Mouse (Mus musculus): ENCODE data around the gene Ifit1. TPM values are rescaled to one million over a fixed set of nuclear protein-coding genes. Genes with fewer than 3 reads are reported as not detected.
A peak's percentile ranks its signal among the peaks of the same experiment; 100 is the strongest.
"Not testable (repeated sequence)": the region's sequence is repeated elsewhere in the genome, so short reads cannot be mapped to it uniquely, and the experiment has no call there.

Gene Ifit1
- 0.26 and 0.48 TPM in 2 replicates for polyA plus RNA-seq (2015; fragmentation: Nextera tagmentation; extraction: Ambion mirVana)

DNA sequence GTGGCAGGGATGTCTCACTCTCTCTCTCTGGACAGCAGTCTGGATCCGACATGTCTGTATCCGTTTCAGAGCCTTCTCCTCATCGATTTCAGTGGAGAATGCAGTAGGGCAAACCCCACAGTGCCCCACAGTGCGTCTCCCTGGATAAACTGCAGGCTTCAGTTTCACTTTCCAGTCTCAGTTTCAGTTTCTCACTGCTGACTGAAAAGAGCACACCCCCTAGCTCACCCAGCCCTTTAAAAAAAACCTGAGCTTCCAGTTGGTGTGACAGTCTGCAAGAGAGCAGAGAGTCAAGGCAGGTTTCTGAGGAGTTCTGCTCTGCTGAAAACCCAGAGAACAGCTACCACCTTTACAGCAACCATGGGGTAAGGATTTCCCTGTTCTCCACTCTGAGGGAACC lies at the start of gene Ifit1, which contains the start of gene Ifit1bl2:
TSS of gene Ifit1 (plus strand) at position 249 of the 400 bp plus-strand sequence.
TSS of gene Ifit1bl2 (minus strand) at position 121 of the 400 bp plus-strand sequence.
- H3K9me3 ChIP-seq (ENCODE audit: control insufficient read depth, low read length): no peaks in the 10 kb centered on the region
- H3K9ac ChIP-seq (ENCODE audit: low read depth, low read length): no peak within 1 kb of the TSS
- no peak within 1 kb of the TSS for H3K4me3 ChIP-seq (ENCODE audit: low read length)
- H3K27me3 ChIP-seq (replicated peaks; ENCODE audit: control insufficient read depth, insufficient read depth, low read length): no peaks in the 10 kb centered on the region
- no peaks in the 10 kb centered on the region for H3K4me1 ChIP-seq (ENCODE audit: control insufficient read depth, insufficient read depth, low read depth, low read length)
- ATAC-seq: no peak
- no peaks in the 10 kb centered on the region for H3K36me3 ChIP-seq (ENCODE audit: control insufficient read depth, insufficient read depth, low read length)
- no peak within 1 kb of the TSS for H3K27ac ChIP-seq (ENCODE audit: low read depth, low read length)
- no peak within 1 kb of the TSS for H3K4me2 ChIP-seq (ENCODE audit: low read length)
- 63% methylated on average over 4 of the region's 4 CpGs for WGBS

DNA sequence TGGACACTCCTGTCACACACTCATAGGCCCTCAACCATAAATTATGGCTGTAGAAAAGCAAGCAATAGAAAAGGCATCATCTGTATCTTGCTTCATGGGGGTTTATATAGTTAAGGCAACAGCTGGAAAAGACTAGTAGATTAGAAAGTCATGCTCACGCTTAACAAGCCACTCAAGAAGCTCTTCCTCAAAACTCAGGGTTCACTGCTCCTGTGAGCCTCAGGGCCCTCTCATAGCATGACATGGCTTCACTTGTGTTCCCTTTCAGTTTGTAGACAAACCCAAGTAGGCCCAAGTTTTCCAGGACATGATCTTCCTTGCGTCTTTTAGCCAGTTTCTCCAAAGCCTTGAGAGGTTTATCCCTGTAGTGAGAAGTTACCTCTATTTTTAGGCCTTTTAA lies 47.2 kb upstream of the Ifit1 start:
- WGBS: 91% methylated on average over 2 of the region's 2 CpGs
- no peak for ATAC-seq

DNA sequence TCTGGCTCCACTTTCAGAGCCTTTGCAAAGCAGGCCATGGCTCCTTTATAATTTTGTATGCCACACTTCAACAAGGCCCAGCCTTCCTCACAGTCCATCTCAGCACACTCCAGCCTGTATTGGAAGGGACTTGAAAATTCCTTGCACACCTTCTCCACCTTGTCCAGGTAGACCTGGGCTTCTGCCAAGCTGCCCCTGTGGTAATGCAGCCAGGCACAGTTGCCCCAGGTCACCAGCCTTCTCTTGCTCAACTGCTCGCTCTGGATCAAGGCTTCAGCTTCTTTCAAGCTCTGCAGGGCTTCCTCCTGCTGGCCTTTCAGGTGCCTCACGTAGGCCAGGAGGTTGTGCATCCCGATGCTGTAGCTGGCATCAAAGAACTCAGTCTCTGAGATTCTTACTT lies 46.1 kb upstream of the Ifit1 start:
- WGBS: 83% methylated on average over 3 of the region's 3 CpGs
- not testable (repeated sequence) for H3K27me3 ChIP-seq (replicated peaks; ENCODE audit: control insufficient read depth, insufficient read depth, low read length); ATAC-seq; H3K4me1 ChIP-seq (ENCODE audit: control insufficient read depth, insufficient read depth, low read depth, low read length); H3K4me3 ChIP-seq (ENCODE audit: low read length); H3K9ac ChIP-seq (ENCODE audit: low read depth, low read length); H3K27ac ChIP-seq (ENCODE audit: low read depth, low read length); H3K9me3 ChIP-seq (ENCODE audit: control insufficient read depth, low read length); H3K4me2 ChIP-seq (ENCODE audit: low read length); H3K36me3 ChIP-seq (ENCODE audit: control insufficient read depth, insufficient read depth, low read length)

More for the DNA sequence above, 47.2 kb upstream of the Ifit1 start:
- no peak overlapping the region for H3K27ac ChIP-seq (ENCODE audit: low read depth, low read length)
- H3K36me3 ChIP-seq (ENCODE audit: control insufficient read depth, insufficient read depth, low read length): no peaks in the 10 kb centered on the region
- H3K4me1 ChIP-seq (ENCODE audit: control insufficient read depth, insufficient read depth, low read depth, low read length): no peaks in the 10 kb centered on the region
- H3K27me3 ChIP-seq (replicated peaks; ENCODE audit: control insufficient read depth, insufficient read depth, low read length): no peaks in the 10 kb centered on the region
- H3K4me3 ChIP-seq (ENCODE audit: low read length): no peak overlapping the region
- H3K9ac ChIP-seq (ENCODE audit: low read depth, low read length): no peak overlapping the region
- no peak overlapping the region for H3K4me2 ChIP-seq (ENCODE audit: low read length)
- no peaks in the 10 kb centered on the region for H3K9me3 ChIP-seq (ENCODE audit: control insufficient read depth, low read length)

DNA sequence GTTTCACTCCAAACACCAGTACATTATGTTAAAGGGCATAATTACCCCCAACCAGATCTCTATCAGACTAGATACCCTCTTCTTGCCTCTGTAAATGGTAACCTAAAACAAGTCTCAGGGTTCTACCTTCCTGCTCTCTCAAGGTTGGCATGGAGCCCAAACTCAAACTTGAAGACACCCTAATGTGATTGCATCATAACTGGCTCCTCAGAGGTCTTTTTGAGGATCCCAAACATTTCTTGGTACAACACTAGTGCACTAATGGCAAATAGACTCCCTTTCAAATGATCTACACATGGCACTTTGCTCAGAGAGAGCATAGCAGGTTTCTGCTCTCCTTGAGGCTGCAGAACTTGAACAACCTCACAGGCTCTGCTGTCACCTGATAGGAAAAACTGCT lies 43.9 kb upstream of the Ifit1 start:
- no peak for ATAC-seq
- Histone ChIP-seq H3K36me3 (ENCODE audit: control insufficient read depth, insufficient read depth, low read length) (no peaks in the 10 kb centered on the region), H3K27me3 (replicated peaks; ENCODE audit: control insufficient read depth, insufficient read depth, low read length) (no peaks in the 10 kb centered on the region), H3K9ac (ENCODE audit: low read depth, low read length) (no peak overlapping the region), H3K9me3 (ENCODE audit: control insufficient read depth, low read length) (no peaks in the 10 kb centered on the region), H3K4me3 (ENCODE audit: low read length) (no peak overlapping the region), H3K4me2 (ENCODE audit: low read length) (no peak overlapping the region), H3K27ac (ENCODE audit: low read depth, low read length) (no peak overlapping the region), H3K4me1 (ENCODE audit: control insufficient read depth, insufficient read depth, low read depth, low read length) (no peaks in the 10 kb centered on the region)

DNA sequence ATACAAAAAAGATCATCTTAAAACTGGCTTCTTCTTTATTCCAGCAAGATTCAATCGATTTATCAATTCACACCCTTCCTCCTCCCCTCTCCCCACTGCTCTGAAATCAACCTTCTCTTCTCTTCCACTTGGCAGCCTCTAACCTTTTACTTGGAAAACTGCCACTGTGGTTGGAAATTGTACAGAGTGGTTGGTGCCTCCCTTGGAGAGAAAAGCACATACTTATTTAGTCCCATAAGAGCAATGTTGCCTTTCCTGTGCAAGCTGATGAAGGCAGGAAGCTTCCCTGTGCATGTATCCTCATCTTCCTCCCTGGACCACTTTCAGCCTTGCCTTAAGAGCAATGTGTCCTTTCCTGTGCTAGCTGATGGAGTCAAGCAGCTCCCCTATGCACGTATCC lies 42.3 kb upstream of the Ifit1 start:
- Histone ChIP-seq H3K4me2 (ENCODE audit: low read length) (no peak overlapping the region), H3K4me1 (ENCODE audit: control insufficient read depth, insufficient read depth, low read depth, low read length) (no peaks in the 10 kb centered on the region), H3K9me3 (ENCODE audit: control insufficient read depth, low read length) (no peaks in the 10 kb centered on the region), H3K9ac (ENCODE audit: low read depth, low read length) (no peak overlapping the region), H3K27ac (ENCODE audit: low read depth, low read length) (no peak overlapping the region), H3K36me3 (ENCODE audit: control insufficient read depth, insufficient read depth, low read length) (no peaks in the 10 kb centered on the region), H3K4me3 (ENCODE audit: low read length) (no peak overlapping the region), H3K27me3 (replicated peaks; ENCODE audit: control insufficient read depth, insufficient read depth, low read length) (no peaks in the 10 kb centered on the region)
- 71% methylated on average over 2 of the region's 2 CpGs for WGBS
- peak; percentile 65; the same call in 1 of the 2 replicates for ATAC-seq

DNA sequence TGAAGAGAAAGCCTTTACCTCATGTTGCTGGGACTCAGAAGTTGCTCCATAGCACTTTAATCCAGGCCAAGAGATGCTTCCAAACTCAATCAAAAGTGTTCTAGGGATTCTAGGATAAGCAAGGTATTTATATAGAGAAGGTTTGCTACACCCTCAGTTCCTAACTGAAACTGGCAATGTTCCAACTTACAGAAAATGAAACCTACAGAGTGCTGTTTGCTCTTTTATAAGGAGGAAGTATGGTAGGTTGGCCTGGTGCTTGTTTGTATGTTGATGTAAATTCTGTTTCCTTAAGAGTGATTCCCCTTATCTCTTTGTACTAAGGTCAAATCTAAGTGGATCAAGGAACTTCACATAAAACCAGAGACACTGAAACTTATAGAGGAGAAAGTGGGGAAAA lies 41.4 kb upstream of the Ifit1 start:
- ATAC-seq; H3K27me3 ChIP-seq (replicated peaks; ENCODE audit: control insufficient read depth, insufficient read depth, low read length); H3K36me3 ChIP-seq (ENCODE audit: control insufficient read depth, insufficient read depth, low read length): not testable (repeated sequence)

DNA sequence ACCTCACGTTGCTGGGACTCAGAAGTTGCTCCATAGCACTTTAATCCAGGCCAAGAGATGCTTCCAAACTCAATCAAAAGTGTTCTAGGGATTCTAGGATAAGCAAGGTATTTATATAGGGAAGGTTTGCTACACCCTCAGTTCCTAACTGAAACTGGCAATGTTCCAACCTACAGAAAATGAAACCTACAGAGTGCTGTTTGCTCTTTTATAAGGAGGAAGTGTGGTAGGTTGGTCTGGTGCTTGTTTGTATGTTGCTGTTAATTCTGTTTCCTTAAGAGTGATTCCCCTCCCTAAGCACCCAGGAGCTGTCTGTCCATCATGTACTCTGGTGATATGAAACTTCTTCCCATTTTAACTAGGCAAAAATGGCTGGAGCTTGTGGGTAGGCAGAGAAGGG lies 38.8 kb upstream of the Ifit1 start, which contains the start of gene Ifit1bl1:
TSS of gene Ifit1bl1 (minus strand) at position 69 of the 400 bp plus-strand sequence.
- not testable (repeated sequence) for H3K36me3 ChIP-seq (ENCODE audit: control insufficient read depth, insufficient read depth, low read length); H3K9me3 ChIP-seq (ENCODE audit: control insufficient read depth, low read length); H3K9ac ChIP-seq (ENCODE audit: low read depth, low read length); H3K4me1 ChIP-seq (ENCODE audit: control insufficient read depth, insufficient read depth, low read depth, low read length); H3K4me3 ChIP-seq (ENCODE audit: low read length); ATAC-seq; H3K27ac ChIP-seq (ENCODE audit: low read depth, low read length); H3K4me2 ChIP-seq (ENCODE audit: low read length); H3K27me3 ChIP-seq (replicated peaks; ENCODE audit: control insufficient read depth, insufficient read depth, low read length)
- 51% methylated on average over 1 of the region's 1 CpGs for WGBS

More for the DNA sequence above, 41.4 kb upstream of the Ifit1 start:
- not testable (repeated sequence) for H3K9ac ChIP-seq (ENCODE audit: low read depth, low read length); H3K4me2 ChIP-seq (ENCODE audit: low read length); H3K27ac ChIP-seq (ENCODE audit: low read depth, low read length); H3K4me3 ChIP-seq (ENCODE audit: low read length); H3K9me3 ChIP-seq (ENCODE audit: control insufficient read depth, low read length); H3K4me1 ChIP-seq (ENCODE audit: control insufficient read depth, insufficient read depth, low read depth, low read length)

DNA sequence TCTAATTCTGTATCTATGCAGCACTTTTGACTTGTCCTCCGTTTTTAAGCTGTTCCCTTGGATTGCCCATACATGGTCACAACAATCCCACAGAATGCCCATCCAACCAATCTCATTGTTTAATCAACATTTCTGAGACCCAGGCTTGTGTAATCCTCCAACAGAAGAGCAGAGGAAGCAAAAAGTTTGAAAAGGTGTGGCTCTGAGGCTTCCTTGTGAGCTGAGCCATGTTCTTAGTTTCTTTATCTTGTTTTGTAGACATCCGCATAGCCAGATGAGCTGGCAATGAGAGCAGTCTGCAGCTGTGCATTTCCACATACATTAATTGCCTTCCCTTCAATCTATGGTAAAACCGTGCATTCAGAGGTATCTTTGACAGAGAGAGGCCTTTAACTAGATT lies 35.2 kb upstream of the Ifit1 start:
- no peak for ATAC-seq
- H3K4me3 ChIP-seq (ENCODE audit: low read length): no peak overlapping the region
- no peak overlapping the region for H3K9ac ChIP-seq (ENCODE audit: low read depth, low read length)
- H3K36me3 ChIP-seq (ENCODE audit: control insufficient read depth, insufficient read depth, low read length): no peaks in the 10 kb centered on the region
- WGBS: 95% methylated on average over 3 of the region's 3 CpGs
- H3K4me1 ChIP-seq (ENCODE audit: control insufficient read depth, insufficient read depth, low read depth, low read length): no peaks in the 10 kb centered on the region
- no peaks in the 10 kb centered on the region for H3K9me3 ChIP-seq (ENCODE audit: control insufficient read depth, low read length)
- no peak overlapping the region for H3K4me2 ChIP-seq (ENCODE audit: low read length)
- H3K27ac ChIP-seq (ENCODE audit: low read depth, low read length): no peak overlapping the region
- H3K27me3 ChIP-seq (replicated peaks; ENCODE audit: control insufficient read depth, insufficient read depth, low read length): no peaks in the 10 kb centered on the region

DNA sequence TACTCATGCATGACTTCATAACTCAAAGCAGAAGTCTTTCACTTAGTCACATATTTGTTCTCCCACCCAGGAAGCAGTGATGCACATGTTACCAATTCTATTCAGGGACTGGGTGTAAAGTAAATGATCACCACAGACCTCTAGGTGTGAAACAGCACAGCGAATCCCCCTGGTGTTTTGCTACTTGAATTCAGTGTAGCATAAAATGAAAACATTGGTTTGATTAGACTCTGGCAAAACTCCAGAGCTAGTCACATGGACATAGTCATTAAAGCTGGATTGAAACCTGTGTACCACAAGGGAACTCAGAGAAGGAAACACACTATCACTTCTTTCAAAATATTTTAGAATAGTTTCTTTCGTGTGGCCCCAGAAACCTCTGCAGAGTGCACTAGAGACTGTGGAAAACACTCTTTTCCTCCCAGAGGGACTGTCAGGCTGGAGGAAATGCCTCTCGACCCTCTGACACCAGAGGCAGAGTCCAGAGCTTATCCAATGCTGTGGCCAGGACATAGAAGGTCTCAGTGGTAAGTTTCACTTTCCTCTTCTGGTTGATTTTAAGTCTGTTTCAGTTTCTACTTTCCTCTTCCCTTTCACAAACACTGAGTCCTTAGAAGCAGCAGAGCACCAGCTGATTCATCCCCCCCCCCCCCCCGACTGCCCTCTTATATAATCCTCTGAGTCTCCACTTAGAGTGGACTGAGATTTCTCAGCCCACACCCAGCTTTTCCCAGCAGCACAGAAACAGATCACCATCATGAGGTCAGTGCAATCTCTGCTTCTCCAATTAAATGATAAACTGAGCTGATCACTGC lies 33.2 kb upstream of the Ifit1 start, which contains the start of gene Ifit3b:
TSS of gene Ifit3b (plus strand) at position 734 of the 815 bp plus-strand sequence.
- not testable (repeated sequence) for H3K9ac ChIP-seq (ENCODE audit: low read depth, low read length); H3K36me3 ChIP-seq (ENCODE audit: control insufficient read depth, insufficient read depth, low read length); H3K4me1 ChIP-seq (ENCODE audit: control insufficient read depth, insufficient read depth, low read depth, low read length); H3K4me2 ChIP-seq (ENCODE audit: low read length); H3K9me3 ChIP-seq (ENCODE audit: control insufficient read depth, low read length); H3K4me3 ChIP-seq (ENCODE audit: low read length); H3K27ac ChIP-seq (ENCODE audit: low read depth, low read length); H3K27me3 ChIP-seq (replicated peaks; ENCODE audit: control insufficient read depth, insufficient read depth, low read length)
- 55% methylated on average over 4 of the region's 4 CpGs for WGBS
- peak; percentile 84 for ATAC-seq
